Mouse (Mus musculus) retina, adult 2 months (tissue): ENCODE measurements around the gene Gtf2a1.
"Not testable (repeated sequence)": the region's sequence is repeated elsewhere in the genome, so short reads cannot be mapped to it uniquely, and the experiment has no call there.

Source experiments
- DNase-seq: peaks from one replicate; pipeline ENCODE4 v3.0.0-alpha.2; 2012; ENCODE audit warnings: low read depth, low spot score

Gene Gtf2a1

GRCm38 (mm10) chr12:91581204-91582070 is 8.8 kb downstream of the Gtf2a1 start:
- DNase-seq, result no peak

DNA sequence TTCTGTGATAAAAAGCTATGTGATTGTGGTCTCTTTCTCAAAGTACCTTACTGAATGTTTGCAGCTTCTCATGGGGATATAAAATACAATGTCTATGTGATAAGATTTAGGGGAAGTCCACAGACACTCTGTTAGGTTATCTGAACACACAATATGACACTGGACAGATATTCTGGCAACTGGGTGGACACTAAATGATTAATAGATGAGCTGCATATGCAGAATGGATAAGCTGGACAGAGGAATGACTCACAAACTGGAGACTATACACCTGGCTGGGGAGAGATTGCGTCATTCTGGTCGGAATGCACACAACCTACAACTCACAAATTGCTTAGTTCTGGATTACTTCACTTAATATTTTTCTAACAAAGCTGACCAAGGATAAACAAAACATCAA is 10.6 kb downstream of the Gtf2a1 start:
- DNase-seq, result no peak

- no peak for DNase-seq
Measured at GRCm38 (mm10) chr12:91571708-91572107, 18.6 kb downstream of the Gtf2a1 start.

DNA sequence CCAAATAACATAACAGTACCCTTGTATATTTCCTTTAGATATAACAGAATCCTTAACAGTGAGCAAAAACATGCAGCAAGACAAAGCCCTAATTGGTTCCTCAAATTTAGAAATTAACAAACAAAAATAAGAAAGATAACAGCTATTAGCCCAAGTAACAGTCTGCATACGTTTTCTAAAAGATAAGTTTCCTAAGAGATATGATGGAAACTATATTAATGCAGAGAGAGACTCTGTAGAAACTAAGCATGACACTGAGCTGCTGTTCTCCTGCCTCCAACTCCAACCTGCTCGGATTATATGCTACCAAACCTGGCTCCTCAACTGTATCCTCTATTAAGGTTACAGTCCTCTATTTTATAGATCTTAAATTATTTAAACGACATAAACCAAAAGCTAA is 21.0 kb downstream of the Gtf2a1 start:
- DNase-seq, result no peak

DNA sequence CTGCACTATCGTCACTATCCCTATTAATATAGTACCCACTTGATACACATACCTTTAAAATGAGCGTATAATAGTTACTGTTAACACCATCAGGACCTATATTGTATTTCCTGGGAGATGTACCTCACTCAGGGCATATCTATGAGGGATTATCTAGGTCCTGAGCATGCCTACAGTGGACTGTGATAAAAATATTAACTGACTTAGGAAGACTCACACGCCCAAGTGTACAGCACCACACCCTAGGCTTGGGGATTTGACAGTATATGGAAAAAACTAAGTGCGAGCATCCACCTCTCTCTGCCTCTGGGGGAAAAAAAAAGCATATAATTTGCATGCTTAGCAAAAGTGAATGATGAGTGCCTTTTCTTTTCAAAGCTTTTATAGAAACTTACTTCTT is 23.1 kb downstream of the Gtf2a1 start:
- no peak for DNase-seq

GRCm38 (mm10) chr12:91558152-91558551 is 32.1 kb downstream of the Gtf2a1 start:
- DNase-seq, result not testable (repeated sequence)

GRCm38 (mm10) chr12:91557358-91558005 is 32.8 kb downstream of the Gtf2a1 start:
- not testable (repeated sequence) for DNase-seq

- no peak for DNase-seq
Measured at GRCm38 (mm10) chr12:91551773-91552526, 38.3 kb downstream of the Gtf2a1 start.

- DNase-seq, result no peak
Measured at GRCm38 (mm10) chr12:91549471-91549870, 40.8 kb downstream of the Gtf2a1 start.

- no peak for DNase-seq
Measured at GRCm38 (mm10) chr12:91540202-91540601, 50.1 kb downstream of the Gtf2a1 start.

DNA sequence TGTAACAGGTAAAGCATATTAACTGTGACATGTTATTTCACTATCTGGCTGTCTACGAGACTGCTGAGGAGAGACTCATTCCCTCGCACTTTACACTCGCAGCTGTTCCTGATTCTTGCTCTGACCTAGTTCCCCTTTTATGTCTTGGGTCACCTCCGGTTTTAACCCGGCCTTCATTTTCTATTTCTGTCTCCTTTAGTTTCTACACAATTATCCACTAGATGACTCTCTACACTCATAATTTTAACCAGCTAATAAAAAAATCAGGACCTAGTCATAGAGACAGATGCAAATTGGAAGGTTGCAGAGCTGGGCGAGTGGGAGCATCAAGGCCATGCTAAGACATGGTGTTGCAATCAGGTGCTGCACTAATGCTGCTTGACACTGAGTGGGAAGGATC is 55.8 kb downstream of the Gtf2a1 start:
- DNase-seq, result no peak

GRCm38 (mm10) chr12:91523626-91524025 is 66.7 kb downstream of the Gtf2a1 start:
- no peak for DNase-seq

GRCm38 (mm10) chr12:91517808-91518207 is 72.5 kb downstream of the Gtf2a1 start:
- no peak for DNase-seq

GRCm38 (mm10) chr12:91513980-91514379 is 76.3 kb downstream of the Gtf2a1 start:
- no peak for DNase-seq

DNA sequence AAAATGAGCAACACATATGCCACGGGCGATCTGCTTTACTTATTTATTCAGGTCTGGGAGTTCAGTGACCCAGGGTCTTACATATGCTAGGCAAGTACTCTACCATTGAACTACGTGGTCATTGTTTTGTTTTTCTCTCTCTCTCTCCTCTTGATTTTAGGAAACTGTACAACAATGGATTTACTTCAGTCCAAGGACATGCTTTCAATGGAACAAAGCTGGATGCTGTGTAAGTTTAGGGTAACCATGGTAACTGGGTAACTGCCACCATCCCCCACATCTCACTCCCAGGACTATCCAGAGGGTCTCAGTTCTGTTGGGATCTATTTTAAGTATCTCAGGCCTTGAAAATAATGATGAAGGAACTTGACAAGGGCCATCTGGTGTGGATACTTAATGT is 78.5 kb downstream of the Gtf2a1 start:
- no peak for DNase-seq
